Comparison of ENCODE assay signal across 33 mouse cellular contexts in the genomic region with DNA sequence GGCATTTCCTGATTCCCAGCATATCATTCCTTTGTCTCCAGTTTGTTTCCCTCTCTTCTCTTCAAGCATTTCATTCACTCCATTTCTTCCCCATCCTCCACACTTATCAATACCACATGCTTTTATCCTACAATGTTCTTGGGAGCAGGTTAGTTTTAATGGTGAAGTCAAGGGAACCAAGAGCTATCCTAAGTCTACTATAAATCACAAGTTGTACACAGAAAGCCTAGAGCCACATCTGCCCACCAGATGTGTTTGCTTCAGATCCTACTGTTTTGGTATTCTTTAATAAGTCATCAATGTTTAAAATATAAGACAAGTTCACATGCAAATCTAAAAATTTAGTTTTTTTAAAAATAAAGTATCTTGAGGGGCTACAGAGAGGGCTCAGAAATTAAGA. TPM values are rescaled to one million over a fixed set of nuclear protein-coding genes. Genes with fewer than 3 reads are reported as not detected.
A peak's percentile ranks its signal among the peaks of the same experiment; 100 is the strongest.
DNase-seq lines count a peak whose midpoint lies in the region; ATAC-seq lines count a peak whose summit lies in the region.
"Had no signal": no experiment of that assay in that cellular context is flagged by ENCODE, and none has a peak within 500 bp of the region (broad histone marks: within the 10 kb centered on the region; RNA-seq: fewer than 3 reads in every experiment).

No protein-coding gene starts in this region.

- H3K4me1 ChIP-seq in embryonic facial prominence, embryonic 11.5 days (ENCODE audit: control insufficient read depth, insufficient read depth, low read length) = no peaks in the 10 kb centered on the region
- H3K4me1 ChIP-seq in embryonic facial prominence, embryonic 10.5 days = peaks cover 46% of the 10 kb centered on the region
- H3K4me1 ChIP-seq in heart, embryonic 16.5 days (ENCODE audit: control insufficient read depth, insufficient read depth, low read length) = peaks cover 71% of the 10 kb centered on the region

- ATAC-seq in embryonic facial prominence, embryonic 11.5 days (replicated peaks; ENCODE audit: insufficient number of reproducible peaks, low FRiP score, low TSS enrichment, low read depth) = no peak
- no peak for ATAC-seq in heart, embryonic 16.5 days (replicated peaks; ENCODE audit: extremely low read depth, insufficient read depth, low FRiP score)
- ATAC-seq: activated CD4-positive, CD25-positive, alpha-beta regulatory T cell, adult 4 months; CD4-positive, CD25-positive, alpha-beta regulatory T cell, adult 4 months; forebrain, embryonic 15.5 days; inflammation-experienced regulatory T-cells, adult 6 months; lung, postnatal 0 days had no signal

- no peak overlapping the region for H3K27ac ChIP-seq in embryonic facial prominence, embryonic 11.5 days (replicated peaks; ENCODE audit: low read depth, low read length)
- no peak overlapping the region for H3K27ac ChIP-seq in embryonic facial prominence, embryonic 10.5 days (replicated peaks)
- peak overlapping the region; percentile 61 for H3K27ac ChIP-seq in heart, embryonic 16.5 days (ENCODE audit: low read length)
- H3K27ac ChIP-seq: embryonic facial prominence, embryonic 13.5 days; forebrain, embryonic 10.5 days; forebrain, embryonic 15.5 days; gastrocnemius, adult 2 months; hindbrain, embryonic 14.5 days; limb, embryonic 15.5 days; liver, embryonic 13.5 days; macrophage; neural tube, embryonic 12.5 days had no signal

- no peaks in the 10 kb centered on the region for H3K36me3 ChIP-seq in embryonic facial prominence, embryonic 11.5 days (replicated peaks; ENCODE audit: control insufficient read depth, insufficient read depth, low read depth, low read length)
- H3K36me3 ChIP-seq in embryonic facial prominence, embryonic 10.5 days (replicated peaks) = peaks cover 8% of the 10 kb centered on the region
- H3K36me3 ChIP-seq in heart, embryonic 16.5 days (ENCODE audit: control insufficient read depth, insufficient read depth) = no peaks in the 10 kb centered on the region
- H3K36me3 ChIP-seq: embryonic facial prominence, embryonic 13.5 days; forebrain, embryonic 15.5 days; limb, embryonic 15.5 days; liver, embryonic 13.5 days; neural tube, embryonic 12.5 days had no signal

- no peak overlapping the region for H3K4me3 ChIP-seq in embryonic facial prominence, embryonic 11.5 days (ENCODE audit: low read depth, low read length)
- no peak overlapping the region for H3K4me3 ChIP-seq in embryonic facial prominence, embryonic 10.5 days
- no peak overlapping the region for H3K4me3 ChIP-seq in heart, embryonic 16.5 days (ENCODE audit: low read length)
- H3K4me3 ChIP-seq: embryonic facial prominence, embryonic 13.5 days; forebrain, embryonic 10.5 days; forebrain, embryonic 15.5 days; gastrocnemius, adult 2 months; limb, embryonic 15.5 days; liver, embryonic 13.5 days; neural tube, embryonic 12.5 days had no signal

- H3K9ac ChIP-seq in embryonic facial prominence, embryonic 11.5 days (replicated peaks; ENCODE audit: low read length) = no peak overlapping the region
- no peak overlapping the region for H3K9ac ChIP-seq in heart, embryonic 16.5 days (ENCODE audit: low read length)
- H3K9ac ChIP-seq: embryonic facial prominence, embryonic 13.5 days; forebrain, embryonic 15.5 days; hindbrain, embryonic 14.5 days; limb, embryonic 15.5 days; liver, embryonic 13.5 days; neural tube, embryonic 12.5 days had no signal

- no peaks in the 10 kb centered on the region for H3K9me3 ChIP-seq in embryonic facial prominence, embryonic 11.5 days (replicated peaks; ENCODE audit: control insufficient read depth, low read length)
- no peaks in the 10 kb centered on the region for H3K9me3 ChIP-seq in embryonic facial prominence, embryonic 10.5 days
- H3K9me3 ChIP-seq in heart, embryonic 16.5 days (replicated peaks; ENCODE audit: control insufficient read depth, low read length) = no peaks in the 10 kb centered on the region
- H3K9me3 ChIP-seq: embryonic facial prominence, embryonic 13.5 days; forebrain, embryonic 10.5 days; forebrain, embryonic 15.5 days; limb, embryonic 15.5 days; liver, embryonic 13.5 days; neural tube, embryonic 12.5 days had no signal

- no peak overlapping the region for H3K4me2 ChIP-seq in embryonic facial prominence, embryonic 11.5 days (ENCODE audit: low read depth, low read length)
- H3K4me2 ChIP-seq in heart, embryonic 16.5 days (ENCODE audit: low read depth, low read length) = no peak overlapping the region
- H3K4me2 ChIP-seq: embryonic facial prominence, embryonic 13.5 days; forebrain, embryonic 15.5 days; hindbrain, embryonic 14.5 days; limb, embryonic 15.5 days; liver, embryonic 13.5 days; neural tube, embryonic 12.5 days had no signal

- H3K27me3 ChIP-seq in embryonic facial prominence, embryonic 11.5 days (ENCODE audit: control insufficient read depth, insufficient read depth, low read length) = no peaks in the 10 kb centered on the region
- no peaks in the 10 kb centered on the region for H3K27me3 ChIP-seq in embryonic facial prominence, embryonic 10.5 days (replicated peaks; ENCODE audit: low read depth, poor library complexity, severe bottlenecking)
- H3K27me3 ChIP-seq in heart, embryonic 16.5 days (ENCODE audit: control insufficient read depth, insufficient read depth, low read length) = no peaks in the 10 kb centered on the region
- H3K27me3 ChIP-seq: embryonic facial prominence, embryonic 13.5 days; forebrain, embryonic 15.5 days; limb, embryonic 15.5 days; liver, embryonic 13.5 days; neural tube, embryonic 12.5 days had no signal

- DNase-seq in embryonic facial prominence, embryonic 11.5 days (ENCODE audit: low spot score) = peak; percentile 21
- no peak for DNase-seq in embryonic facial prominence, embryonic 10.5 days (ENCODE audit: low spot score)
- DNase-seq in heart, adult 11 months = no peak
- peak; percentile 73 for DNase-seq in hindlimb bud, embryonic 11.5 days (ENCODE audit: extremely low spot score, low read depth, low spot score)
- DNase-seq in mesoderm, embryonic 11.5 days (ENCODE audit: low read depth, low spot score) = peak; percentile 63
- DNase-seq in cerebellum, adult 8-10 months = no peak
- no peak for DNase-seq in thymus, postnatal 14 days
- DNase-seq: cerebellum, adult 2 months; cerebellum, postnatal 25 days; gastrocnemius, adult 2 months; gastrocnemius, postnatal 36 days; kidney, adult 11 months; kidney, postnatal 14 days; layer of hippocampus, adult 9-11 months; liver, embryonic 13.5 days; lung, adult 18-20 months; midbrain, embryonic 14.5 days; right cerebral cortex, adult 18-20 months; right cerebral cortex, postnatal 4 days; thymus, adult 2 months; thymus, postnatal 4 days had no signal

RNA-seq across cellular contexts. Expression of a gene that starts 27.6 kb away (rescaled TPM):
- 22.1 and 23.8 TPM in 2 replicates for polyA plus RNA-seq in embryonic facial prominence, embryonic 11.5 days (2014; fragmentation: Nextera tagmentation; extraction: Ambion mirVana)
- polyA plus RNA-seq in embryonic facial prominence, embryonic 10.5 days (2016; fragmentation: Nextera tagmentation; extraction: Ambion mirVana) = 15.7 and 23.1 TPM in 2 replicates
- 14.8 and 18.6 TPM in 2 replicates for polyA plus RNA-seq in heart, embryonic 16.5 days (2015; fragmentation: Nextera tagmentation; extraction: Ambion mirVana)

Comparison
In these comparisons a context has a peak if more than half of its experiments do, and no peak if none do; other contexts are left out.
1. DNase-seq: peak in embryonic facial prominence, embryonic 11.5 days (single experiment), hindlimb bud, embryonic 11.5 days (single experiment) and mesoderm, embryonic 11.5 days (single experiment); none in embryonic facial prominence, embryonic 10.5 days (single experiment), heart, adult 11 months (single experiment), cerebellum, adult 8-10 months (single experiment) and thymus, postnatal 14 days (single experiment).